In genomic region chr1:84449566-84450278, GRCm38 (mm10) we compare ENCODE assay signal across 20 mouse cellular contexts.
A peak's percentile ranks its signal among the peaks of the same experiment; 100 is the strongest.
DNase-seq lines count a peak whose midpoint lies in the region; ATAC-seq and TF ChIP-seq lines count a peak whose summit lies in the region.
"Had no signal": no experiment of that assay in that cellular context is flagged by ENCODE, and none has a peak within 500 bp of the region (broad histone marks: within the 10 kb centered on the region; RNA-seq: fewer than 3 reads in every experiment).

No protein-coding gene starts in this region.

- DNase-seq in heart, adult 18-20 months = peak; percentile 73 to 74
- DNase-seq in urinary bladder, postnatal 14 days (ENCODE audit: low spot score) = peak; percentile 15
- no peak for DNase-seq in urinary bladder, postnatal 10 days (ENCODE audit: low spot score)
- peak; percentile 26 for DNase-seq in fibroblast of lung, adult 2 months (ENCODE audit: low read depth)
- peak; percentile 23 for DNase-seq in heart, postnatal 25 days (ENCODE audit: low spot score)
- DNase-seq in layer of hippocampus, adult 2 months (ENCODE audit: low spot score in 2 of 2) = no peak
- no peak for DNase-seq in kidney, adult 8-10 months
- DNase-seq: cerebellum, adult 11-12 months; kidney, postnatal 10 days; left cerebral cortex, postnatal 4 days; thymus, adult 2 months had no signal

- no peak overlapping the region for H3K4me3 ChIP-seq in heart, embryonic 12.5 days
- H3K4me3 ChIP-seq in layer of hippocampus, adult 2 months = no peak overlapping the region
- H3K4me3 ChIP-seq: embryonic facial prominence, embryonic 15.5 days; forebrain, embryonic 15.5 days; hindbrain, embryonic 12.5 days; megakaryocyte, embryonic 14.5 days had no signal

- ATAC-seq in heart, embryonic 12.5 days (ENCODE audit: insufficient number of reproducible peaks, low FRiP score) = no peak
- ATAC-seq: forebrain, embryonic 15.5 days; intestine, embryonic 16.5 days; Patski had no signal

- H3K9ac ChIP-seq in heart, embryonic 12.5 days = no peak overlapping the region
- H3K9ac ChIP-seq: embryonic facial prominence, embryonic 15.5 days; forebrain, embryonic 15.5 days; hindbrain, embryonic 12.5 days; liver, embryonic 14.5 days had no signal

- WGBS in heart, embryonic 12.5 days = 81% methylated on average over 10 of the region's 10 CpGs

- no peak overlapping the region for H3K27ac ChIP-seq in heart, embryonic 12.5 days (ENCODE audit: poor library complexity, severe bottlenecking)
- H3K27ac ChIP-seq in layer of hippocampus, adult 2 months = no peak overlapping the region
- H3K27ac ChIP-seq: embryonic facial prominence, embryonic 15.5 days; forebrain, embryonic 15.5 days; hindbrain, embryonic 12.5 days; liver, embryonic 14.5 days had no signal

- H3K36me3 ChIP-seq in heart, embryonic 12.5 days = no peaks in the 10 kb centered on the region
- H3K36me3 ChIP-seq: embryonic facial prominence, embryonic 15.5 days; forebrain, embryonic 15.5 days had no signal

- H3K9me3 ChIP-seq in heart, embryonic 12.5 days (replicated peaks) = no peaks in the 10 kb centered on the region
- H3K9me3 ChIP-seq: embryonic facial prominence, embryonic 15.5 days; forebrain, embryonic 15.5 days; hindbrain, embryonic 12.5 days had no signal

- no peak overlapping the region for H3K4me2 ChIP-seq in heart, embryonic 12.5 days
- H3K4me2 ChIP-seq: embryonic facial prominence, embryonic 15.5 days; forebrain, embryonic 15.5 days; hindbrain, embryonic 12.5 days had no signal

- H3K4me1 ChIP-seq in heart, embryonic 12.5 days (replicated peaks) = no peaks in the 10 kb centered on the region
- H3K4me1 ChIP-seq: embryonic facial prominence, embryonic 15.5 days; forebrain, embryonic 15.5 days; hindbrain, embryonic 12.5 days; megakaryocyte, embryonic 14.5 days had no signal

- no peak for TF ChIP-seq CTCF in layer of hippocampus, adult 2 months (conservative IDR thresholded peaks at IDR 0.05)

- intact Hi-C loops in heart, postnatal 25 days (cut with DNase I) = no loop called here

- H3K27me3 ChIP-seq in heart, embryonic 12.5 days (replicated peaks) = no peaks in the 10 kb centered on the region
- H3K27me3 ChIP-seq: CH12.LX; embryonic facial prominence, embryonic 15.5 days; forebrain, embryonic 15.5 days; hindbrain, embryonic 12.5 days; megakaryocyte, embryonic 14.5 days; Patski had no signal

Comparison
In these comparisons a context has a peak if more than half of its experiments do, and no peak if none do; other contexts are left out.
1. DNase-seq: peak in heart, adult 18-20 months (2 of 2), urinary bladder, postnatal 14 days (single experiment), fibroblast of lung, adult 2 months (single experiment) and heart, postnatal 25 days (single experiment); none in urinary bladder, postnatal 10 days (single experiment), layer of hippocampus, adult 2 months (0 of 2) and kidney, adult 8-10 months (0 of 2).